Mouse (Mus musculus): ENCODE measurements around the gene Psmb6. TPM values are rescaled to one million over a fixed set of nuclear protein-coding genes. Genes with fewer than 3 reads are reported as not detected.
"Not testable (repeated sequence)": the region's sequence is repeated elsewhere in the genome, so short reads cannot be mapped to it uniquely, and the experiment has no call there.

The Psmb6 gene
- polyA plus RNA-seq, 1 experiment = 125 TPM

- Histone ChIP-seq H3K27me3 (ENCODE audit: control insufficient read depth, insufficient read depth, low read length) (no peaks in the 10 kb centered on the region), H3K27ac (ENCODE audit: insufficient read depth, low read length) (no peak overlapping the region), H3K36me3 (ENCODE audit: control insufficient read depth, insufficient read depth, low read length) (no peaks in the 10 kb centered on the region), H3K4me1 (ENCODE audit: control insufficient read depth, insufficient read depth, insufficient read length) (peaks cover 15% of the 10 kb centered on the region; the same call in 1 of the 2 replicates), H3K4me3 (ENCODE audit: extremely low read depth, insufficient read depth, insufficient read length) (peak overlapping the region; percentile 95)
- 5% methylated on average over 2 of the region's 2 CpGs for WGBS
- no peak for DNase-seq (ENCODE audit: low read depth in 1 of 2, low spot score in 2 of 2)
- TF ChIP-seq CTCF (IDR thresholded peaks at IDR 0.05; ENCODE audit: extremely low read depth, insufficient read depth, insufficient read length, insufficient replicate concordance) (no peak), POLR2A (IDR thresholded peaks at IDR 0.05; ENCODE audit: low read depth, low read length) (no peak)
Observed at GRCm38 (mm10) chr11:70561937-70562286, 36.7 kb downstream of the Psmb6 start.

DNA sequence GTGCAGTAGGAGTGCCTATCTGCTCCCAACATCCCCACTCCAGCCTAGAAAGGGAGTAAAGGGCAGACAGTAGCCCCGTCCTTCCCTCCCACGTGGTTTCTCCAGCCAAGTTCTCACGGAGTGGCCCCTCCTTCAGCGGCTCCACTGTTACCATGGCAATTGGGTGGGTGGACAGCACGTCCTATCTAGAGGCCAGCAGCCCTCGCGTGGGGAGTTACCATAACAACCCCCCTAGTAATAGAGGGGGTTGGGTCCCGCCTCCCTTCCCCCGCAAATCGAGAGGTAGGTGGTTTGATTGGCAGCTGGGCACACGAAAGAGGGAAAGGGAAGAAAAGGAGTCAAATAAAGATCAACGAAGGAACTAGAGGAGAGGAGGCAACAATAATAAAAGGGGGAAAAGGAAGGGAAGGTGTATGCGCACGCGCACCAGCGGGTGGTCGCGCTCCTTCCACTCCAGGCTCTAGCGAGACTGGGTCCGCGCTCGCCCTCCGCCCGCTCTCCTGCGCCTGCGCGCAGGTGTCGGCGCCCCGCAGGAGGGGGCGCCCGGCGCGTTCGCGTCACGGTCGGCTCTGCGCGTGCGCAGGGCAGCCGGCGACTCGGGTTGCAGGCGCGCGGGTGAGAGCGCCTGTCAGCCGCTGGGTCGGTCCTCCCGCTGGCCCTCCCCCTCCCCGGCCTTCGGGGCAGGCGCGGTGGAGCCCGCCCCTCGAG is 37.3 kb downstream of the Psmb6 start, which contains the start of gene Mink1:
Mink1 (plus strand) TSS at position 595 of the 708 bp plus-strand sequence.
- under 1% methylated on average over 53 of the region's 57 CpGs for WGBS
- H3K36me3 ChIP-seq (ENCODE audit: control insufficient read depth, insufficient read depth, low read length) = no peaks in the 10 kb centered on the region
- peak; percentile 64 to 83 for DNase-seq (ENCODE audit: low read depth in 1 of 2, low spot score in 2 of 2)
- no peaks in the 10 kb centered on the region for H3K27me3 ChIP-seq (ENCODE audit: control insufficient read depth, insufficient read depth, low read length)
- peak within 1 kb of the TSS; percentile 56 for H3K27ac ChIP-seq (ENCODE audit: insufficient read depth, low read length)
- H3K4me1 ChIP-seq (ENCODE audit: control insufficient read depth, insufficient read depth, insufficient read length) = peaks cover 15% of the 10 kb centered on the region; the same call in 1 of the 2 replicates
- peak within 1 kb of the TSS; percentile 95 for H3K4me3 ChIP-seq (ENCODE audit: extremely low read depth, insufficient read depth, insufficient read length)
- TF ChIP-seq POLR2A (IDR thresholded peaks at IDR 0.05; ENCODE audit: low read depth, low read length) (peak; percentile 44; the same call in 1 of the 2 replicates), CTCF (IDR thresholded peaks at IDR 0.05; ENCODE audit: extremely low read depth, insufficient read depth, insufficient read length, insufficient replicate concordance) (no peak)

GRCm38 (mm10) chr11:70562995-70563469 is 37.9 kb downstream of the Psmb6 start:
- Histone ChIP-seq H3K4me3 (ENCODE audit: extremely low read depth, insufficient read depth, insufficient read length) (peak overlapping the region; percentile 95), H3K4me1 (ENCODE audit: control insufficient read depth, insufficient read depth, insufficient read length) (peaks cover 15% of the 10 kb centered on the region; the same call in 1 of the 2 replicates), H3K27ac (ENCODE audit: insufficient read depth, low read length) (peak overlapping the region; percentile 13; the same call in 1 of the 2 replicates), H3K27me3 (ENCODE audit: control insufficient read depth, insufficient read depth, low read length) (no peaks in the 10 kb centered on the region), H3K36me3 (ENCODE audit: control insufficient read depth, insufficient read depth, low read length) (no peaks in the 10 kb centered on the region)
- no peak for DNase-seq (ENCODE audit: low read depth in 1 of 2, low spot score in 2 of 2)
- no peak for TF ChIP-seq CTCF (IDR thresholded peaks at IDR 0.05; ENCODE audit: extremely low read depth, insufficient read depth, insufficient read length, insufficient replicate concordance)
- TF ChIP-seq POLR2A (IDR thresholded peaks at IDR 0.05; ENCODE audit: low read depth, low read length) = no peak
- WGBS = 1% methylated on average over 27 of the region's 31 CpGs

DNA sequence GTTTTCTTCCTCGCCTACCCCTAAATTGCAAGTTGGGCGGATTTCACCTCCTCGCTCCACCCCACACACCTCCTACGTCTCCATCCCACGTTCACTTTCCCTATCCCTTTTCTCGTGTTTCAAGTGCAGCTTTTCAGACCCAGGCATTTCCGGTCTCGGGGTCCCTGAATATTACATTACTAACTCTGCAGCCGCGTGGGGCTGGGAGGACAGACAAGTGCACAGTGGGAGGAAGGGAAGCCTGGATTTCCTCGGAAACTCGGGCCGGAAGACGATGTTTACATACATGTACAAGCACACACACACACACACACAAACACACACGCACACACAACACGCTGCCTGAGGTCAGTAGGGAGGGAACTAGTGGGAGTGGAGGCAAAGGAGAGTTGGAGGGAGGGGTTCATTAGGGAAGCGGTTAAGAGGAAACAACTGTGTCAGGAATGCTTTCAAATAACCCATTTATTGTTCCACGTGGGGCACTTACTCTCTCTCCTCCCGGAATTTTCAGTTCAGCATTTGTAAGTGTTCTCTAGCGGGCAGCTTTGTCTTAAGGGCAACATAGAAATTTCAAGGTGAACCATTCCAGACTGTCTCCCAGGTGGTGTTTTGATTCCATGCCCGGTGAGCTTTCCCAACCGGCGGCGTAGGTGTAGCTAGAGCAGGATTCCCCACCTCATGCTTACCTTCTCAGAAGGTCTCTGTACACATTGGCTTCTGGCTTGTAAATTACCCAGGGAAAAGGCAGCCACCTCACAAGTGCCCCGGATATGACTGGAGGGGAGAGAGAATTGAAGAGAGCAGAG is 38.5 kb downstream of the Psmb6 start:
- 8% methylated on average over 25 of the region's 25 CpGs for WGBS
- DNase-seq (ENCODE audit: low read depth in 1 of 2, low spot score in 2 of 2) = peak in 1 of 2 experiments; percentile 18
- H3K4me1 ChIP-seq (ENCODE audit: control insufficient read depth, insufficient read depth, insufficient read length) = peaks cover 15% of the 10 kb centered on the region; the same call in 1 of the 2 replicates

GRCm38 (mm10) chr11:70564276-70564873 is 39.2 kb downstream of the Psmb6 start:
- Histone ChIP-seq H3K27me3 (ENCODE audit: control insufficient read depth, insufficient read depth, low read length) (no peaks in the 10 kb centered on the region), H3K36me3 (ENCODE audit: control insufficient read depth, insufficient read depth, low read length) (no peaks in the 10 kb centered on the region), H3K4me3 (ENCODE audit: extremely low read depth, insufficient read depth, insufficient read length) (no peak overlapping the region), H3K4me1 (ENCODE audit: control insufficient read depth, insufficient read depth, insufficient read length) (peaks cover 15% of the 10 kb centered on the region; the same call in 1 of the 2 replicates), H3K27ac (ENCODE audit: insufficient read depth, low read length) (no peak overlapping the region)
- TF ChIP-seq POLR2A (IDR thresholded peaks at IDR 0.05; ENCODE audit: low read depth, low read length) (no peak), CTCF (IDR thresholded peaks at IDR 0.05; ENCODE audit: extremely low read depth, insufficient read depth, insufficient read length, insufficient replicate concordance) (no peak)
- DNase-seq (ENCODE audit: low read depth in 1 of 2, low spot score in 2 of 2) = no peak
- WGBS = 64% methylated on average over 4 of the region's 4 CpGs

More for the DNA sequence above, 38.5 kb downstream of the Psmb6 start:
- TF ChIP-seq CTCF (IDR thresholded peaks at IDR 0.05; ENCODE audit: extremely low read depth, insufficient read depth, insufficient read length, insufficient replicate concordance) (no peak), POLR2A (IDR thresholded peaks at IDR 0.05; ENCODE audit: low read depth, low read length) (no peak)
- Histone ChIP-seq H3K27me3 (ENCODE audit: control insufficient read depth, insufficient read depth, low read length) (no peaks in the 10 kb centered on the region), H3K27ac (ENCODE audit: insufficient read depth, low read length) (peak overlapping the region; percentile 13; the same call in 1 of the 2 replicates), H3K4me3 (ENCODE audit: extremely low read depth, insufficient read depth, insufficient read length) (peak overlapping the region; percentile 95), H3K36me3 (ENCODE audit: control insufficient read depth, insufficient read depth, low read length) (no peaks in the 10 kb centered on the region)

GRCm38 (mm10) chr11:70566586-70566985 is 41.4 kb downstream of the Psmb6 start:
- no peak for DNase-seq (ENCODE audit: low read depth in 1 of 2, low spot score in 2 of 2)
- no peaks in the 10 kb centered on the region for H3K36me3 ChIP-seq (ENCODE audit: control insufficient read depth, insufficient read depth, low read length)
- no peak overlapping the region for H3K27ac ChIP-seq (ENCODE audit: insufficient read depth, low read length)
- WGBS = 90% methylated on average over 7 of the region's 7 CpGs
- H3K27me3 ChIP-seq (ENCODE audit: control insufficient read depth, insufficient read depth, low read length) = no peaks in the 10 kb centered on the region
- no peak overlapping the region for H3K4me3 ChIP-seq (ENCODE audit: extremely low read depth, insufficient read depth, insufficient read length)
- peaks cover 15% of the 10 kb centered on the region; the same call in 1 of the 2 replicates for H3K4me1 ChIP-seq (ENCODE audit: control insufficient read depth, insufficient read depth, insufficient read length)
- TF ChIP-seq POLR2A (IDR thresholded peaks at IDR 0.05; ENCODE audit: low read depth, low read length) (no peak), CTCF (IDR thresholded peaks at IDR 0.05; ENCODE audit: extremely low read depth, insufficient read depth, insufficient read length, insufficient replicate concordance) (no peak)

- H3K27me3 ChIP-seq (ENCODE audit: control insufficient read depth, insufficient read depth, low read length); H3K36me3 ChIP-seq (ENCODE audit: control insufficient read depth, insufficient read depth, low read length); H3K4me1 ChIP-seq (ENCODE audit: control insufficient read depth, insufficient read depth, insufficient read length); DNase-seq (ENCODE audit: low read depth in 1 of 2, low spot score in 2 of 2); H3K4me3 ChIP-seq (ENCODE audit: extremely low read depth, insufficient read depth, insufficient read length); H3K27ac ChIP-seq (ENCODE audit: insufficient read depth, low read length): not testable (repeated sequence)
- WGBS = 90% methylated on average over 1 of the region's 1 CpGs
Observed at GRCm38 (mm10) chr11:70570614-70571013, 45.4 kb downstream of the Psmb6 start.
